Mouse (Mus musculus): Measurements from ENCODE around the gene Egln3. TPM values are rescaled to one million over a fixed set of nuclear protein-coding genes. Genes with fewer than 3 reads are reported as not detected.

Egln3 gene
- polyA plus RNA-seq, 1 experiment from 2014 or later, result 1.6 TPM

DNA sequence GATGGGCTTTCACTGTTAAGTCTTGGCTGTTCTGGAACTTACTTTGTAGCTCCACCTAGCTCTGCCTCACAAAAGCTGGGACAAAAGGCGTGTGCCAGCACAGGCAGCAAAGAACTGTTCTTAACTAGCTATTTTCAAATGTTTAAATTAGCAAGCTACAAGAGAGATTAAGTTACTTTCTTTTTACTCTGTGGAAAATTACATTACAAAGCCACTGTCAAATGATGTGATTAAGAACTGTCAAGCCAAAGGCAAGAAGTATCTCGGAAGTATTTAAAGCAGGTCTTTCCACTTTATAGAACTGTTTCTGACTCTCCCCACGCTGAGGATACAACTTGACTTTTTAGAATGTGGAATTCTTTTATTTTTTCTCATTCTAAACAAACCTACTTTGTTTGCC is 21.4 kb upstream of the Egln3 start:
- Histone ChIP-seq H3K4me3 (replicated peaks) (no peak overlapping the region), H3K36me3 (no peaks in the 10 kb centered on the region), H3K27me3 (no peaks in the 10 kb centered on the region), H3K9ac (no peak overlapping the region), H3K4me2 (no peak overlapping the region), H3K9me3 (replicated peaks) (no peaks in the 10 kb centered on the region), H3K4me1 (replicated peaks) (no peaks in the 10 kb centered on the region), H3K27ac (no peak overlapping the region)
- ATAC-seq (ENCODE audit: low read depth), result no peak
- DNase-seq, result no peak
- 56% methylated on average over 3 of the region's 3 CpGs for WGBS (ENCODE audit: insufficient replicate concordance)

DNA sequence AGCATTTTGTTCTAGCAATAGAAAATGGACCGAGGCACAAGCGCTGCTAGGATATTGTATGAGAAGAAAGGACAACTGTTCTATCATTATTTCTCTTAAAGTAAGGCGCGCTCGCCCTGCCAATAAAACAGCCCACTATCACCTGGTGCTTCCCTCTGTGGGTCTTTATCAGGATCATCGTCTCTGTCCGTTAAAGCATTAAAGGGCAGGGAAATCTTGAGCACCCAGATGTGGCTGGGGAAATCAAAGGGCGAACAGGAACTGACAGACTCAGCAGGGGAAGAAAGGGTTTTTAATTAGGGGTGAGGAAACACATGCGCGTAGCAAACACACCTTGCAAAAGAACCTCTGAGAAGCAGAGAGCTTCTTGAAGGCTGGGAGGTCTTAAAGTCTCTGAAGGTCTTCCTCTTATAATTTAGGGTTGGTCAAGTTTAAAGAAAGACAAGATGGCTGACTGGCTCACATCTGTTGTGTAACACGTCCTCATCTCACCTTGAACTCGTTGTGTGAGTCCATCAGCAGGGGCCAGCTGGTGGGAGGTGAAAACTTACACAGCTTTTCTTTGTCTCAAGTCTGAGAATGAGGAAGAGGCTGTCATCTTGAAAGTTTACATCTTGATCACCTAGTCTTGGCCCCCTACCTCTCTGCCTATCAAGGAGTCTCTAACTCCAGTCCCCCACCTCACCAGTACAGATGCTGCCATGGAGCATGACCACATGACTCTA is 18.5 kb upstream of the Egln3 start:
- no peaks in the 10 kb centered on the region for H3K36me3 ChIP-seq
- H3K4me1 ChIP-seq (replicated peaks), result no peaks in the 10 kb centered on the region
- no peak overlapping the region for H3K4me3 ChIP-seq (replicated peaks)
- no peaks in the 10 kb centered on the region for H3K9me3 ChIP-seq (replicated peaks)
- 41% methylated on average over 12 of the region's 12 CpGs for WGBS (ENCODE audit: insufficient replicate concordance)
- H3K27ac ChIP-seq, result no peak overlapping the region
- ATAC-seq (ENCODE audit: low read depth) (no peak), DNase-seq (no peak)
- no peak overlapping the region for H3K4me2 ChIP-seq
- H3K9ac ChIP-seq, result no peak overlapping the region
- no peaks in the 10 kb centered on the region for H3K27me3 ChIP-seq

DNA sequence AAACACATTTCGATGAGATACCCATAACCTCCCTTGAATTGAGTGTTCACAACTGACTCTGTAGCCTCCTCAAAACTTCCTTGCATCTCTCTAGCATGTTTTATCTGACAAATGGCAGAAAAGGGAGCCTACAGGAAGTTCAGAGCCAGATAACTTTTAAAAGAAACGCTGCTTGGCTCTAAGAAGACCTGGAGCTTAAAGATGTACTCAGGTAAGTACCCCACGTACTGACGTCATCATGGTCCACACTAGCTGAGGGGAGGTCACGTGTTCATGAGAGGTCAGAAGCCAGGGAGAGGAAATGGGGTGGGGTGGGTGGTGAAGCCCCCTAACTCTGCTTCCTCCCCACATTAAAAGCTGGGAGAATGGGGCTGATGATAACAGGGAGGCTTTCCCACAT is 13.0 kb upstream of the Egln3 start:
- 34% methylated on average over 5 of the region's 5 CpGs for WGBS (ENCODE audit: insufficient replicate concordance)
- Histone ChIP-seq H3K36me3 (no peaks in the 10 kb centered on the region), H3K4me3 (replicated peaks) (no peak overlapping the region), H3K9me3 (replicated peaks) (no peaks in the 10 kb centered on the region), H3K27ac (no peak overlapping the region), H3K27me3 (no peaks in the 10 kb centered on the region), H3K4me2 (no peak overlapping the region), H3K4me1 (replicated peaks) (no peaks in the 10 kb centered on the region), H3K9ac (no peak overlapping the region)
- ATAC-seq (ENCODE audit: low read depth) (no peak), DNase-seq (no peak)

DNA sequence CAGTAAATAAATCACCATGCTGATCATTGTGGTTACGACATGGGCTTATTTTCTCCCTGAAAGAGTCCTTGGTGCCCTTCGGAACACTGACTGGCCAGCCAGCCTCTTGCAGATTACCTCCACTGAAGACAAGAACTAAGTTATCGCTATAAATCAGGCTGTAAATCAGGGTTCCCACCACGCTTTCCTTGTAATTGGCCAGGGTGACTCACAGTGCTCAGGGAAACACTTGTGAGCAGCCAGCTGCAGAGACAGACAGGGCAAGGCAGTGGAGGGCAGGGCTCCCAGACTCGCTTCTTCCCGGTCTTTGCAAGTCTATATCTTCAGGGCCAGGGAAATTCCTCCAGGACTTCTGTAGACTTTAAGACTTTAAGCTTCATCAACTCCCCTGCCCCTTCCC is 10.8 kb upstream of the Egln3 start:
- no peak overlapping the region for H3K9ac ChIP-seq
- H3K27ac ChIP-seq, result no peak overlapping the region
- no peaks in the 10 kb centered on the region for H3K9me3 ChIP-seq (replicated peaks)
- H3K36me3 ChIP-seq, result no peaks in the 10 kb centered on the region
- no peak for DNase-seq
- WGBS (ENCODE audit: insufficient replicate concordance), result 52% methylated on average over 6 of the region's 6 CpGs
- H3K4me1 ChIP-seq (replicated peaks), result no peaks in the 10 kb centered on the region
- no peak for ATAC-seq (ENCODE audit: low read depth)
- H3K4me2 ChIP-seq, result no peak overlapping the region
- no peaks in the 10 kb centered on the region for H3K27me3 ChIP-seq
- H3K4me3 ChIP-seq (replicated peaks), result no peak overlapping the region

DNA sequence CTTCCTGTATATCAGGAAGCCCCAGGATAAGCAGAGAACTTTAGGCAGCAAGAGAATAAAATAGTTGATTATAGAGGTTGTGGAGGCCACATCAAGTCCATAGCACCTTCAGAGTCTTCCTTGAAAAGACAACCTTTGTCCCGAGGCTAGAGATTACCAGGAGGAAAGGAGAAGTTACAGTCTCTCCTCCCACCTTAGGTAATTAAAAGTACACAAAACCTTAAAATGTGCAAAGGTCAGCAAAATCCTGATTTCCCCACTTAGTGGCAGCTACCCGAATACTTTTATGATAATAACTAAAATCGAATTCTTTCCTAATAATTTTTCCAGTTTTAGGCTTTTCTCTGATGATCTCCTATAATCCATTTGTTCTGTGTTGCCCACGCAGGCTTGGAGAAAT is 10.2 kb upstream of the Egln3 start:
- 47% methylated on average over 4 of the region's 4 CpGs for WGBS (ENCODE audit: insufficient replicate concordance)

DNA sequence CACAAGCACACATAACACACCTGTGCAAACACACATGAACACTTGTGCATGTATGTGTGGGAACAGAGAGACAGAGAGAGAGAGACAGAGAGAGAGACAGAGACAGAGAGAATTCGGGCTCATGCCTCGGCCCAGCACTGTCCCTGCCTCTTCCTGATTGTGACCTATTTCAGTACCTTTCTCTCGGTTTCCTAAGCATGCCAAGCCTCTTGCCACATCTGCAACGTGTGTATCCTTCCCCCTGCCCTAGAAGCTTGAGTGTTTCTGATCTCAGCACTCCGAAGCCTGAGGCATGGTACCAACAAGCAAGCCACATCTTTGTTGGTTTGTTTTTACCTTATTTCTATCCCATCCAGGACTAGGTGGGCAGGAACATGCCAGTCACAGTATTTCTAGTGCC is 9.6 kb upstream of the Egln3 start:
- Histone ChIP-seq H3K27me3 (no peaks in the 10 kb centered on the region), H3K4me3 (replicated peaks) (no peak overlapping the region), H3K36me3 (no peaks in the 10 kb centered on the region), H3K4me2 (no peak overlapping the region), H3K27ac (no peak overlapping the region), H3K9ac (no peak overlapping the region), H3K9me3 (replicated peaks) (no peaks in the 10 kb centered on the region), H3K4me1 (replicated peaks) (no peaks in the 10 kb centered on the region)
- WGBS (ENCODE audit: insufficient replicate concordance), result 34% methylated on average over 5 of the region's 5 CpGs
- no peak for ATAC-seq (ENCODE audit: low read depth)
- DNase-seq, result no peak

More for the DNA sequence above, 10.2 kb upstream of the Egln3 start:
- H3K27me3 ChIP-seq, result no peaks in the 10 kb centered on the region
- no peak overlapping the region for H3K27ac ChIP-seq
- H3K4me1 ChIP-seq (replicated peaks), result no peaks in the 10 kb centered on the region
- no peaks in the 10 kb centered on the region for H3K36me3 ChIP-seq
- H3K4me2 ChIP-seq, result no peak overlapping the region
- ATAC-seq (ENCODE audit: low read depth) (no peak), DNase-seq (no peak)
- no peak overlapping the region for H3K4me3 ChIP-seq (replicated peaks)
- no peaks in the 10 kb centered on the region for H3K9me3 ChIP-seq (replicated peaks)
- no peak overlapping the region for H3K9ac ChIP-seq

DNA sequence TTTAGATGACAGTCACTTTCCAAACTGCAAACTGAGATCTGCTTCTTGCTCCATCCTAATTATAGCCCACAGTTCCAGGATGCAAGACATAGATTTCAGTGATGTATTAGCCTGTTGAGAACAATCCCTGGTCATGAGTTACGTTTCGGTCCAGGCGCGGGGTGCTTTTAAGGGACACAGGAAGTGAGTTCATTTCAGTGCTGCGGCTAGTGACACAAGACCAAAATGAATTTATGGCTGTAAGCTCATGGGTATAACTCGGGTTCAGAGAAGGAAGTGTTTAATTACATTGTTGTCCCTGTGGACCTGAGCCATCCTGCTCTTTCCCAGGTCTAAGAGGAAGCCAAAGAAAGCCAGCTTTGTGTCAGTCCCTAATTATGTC is 5.5 kb upstream of the Egln3 start:
- WGBS (ENCODE audit: insufficient replicate concordance), result 33% methylated on average over 6 of the region's 6 CpGs
- no peaks in the 10 kb centered on the region for H3K9me3 ChIP-seq (replicated peaks)
- no peak overlapping the region for H3K9ac ChIP-seq
- no peak for ATAC-seq (ENCODE audit: low read depth)
- no peak overlapping the region for H3K27ac ChIP-seq
- no peaks in the 10 kb centered on the region for H3K36me3 ChIP-seq
- H3K27me3 ChIP-seq, result peaks cover 12% of the 10 kb centered on the region
- no peak for DNase-seq
- H3K4me3 ChIP-seq (replicated peaks), result no peak overlapping the region
- H3K4me2 ChIP-seq, result no peak overlapping the region
- H3K4me1 ChIP-seq (replicated peaks), result peaks cover 2% of the 10 kb centered on the region; the same call in 1 of the 2 replicates

DNA sequence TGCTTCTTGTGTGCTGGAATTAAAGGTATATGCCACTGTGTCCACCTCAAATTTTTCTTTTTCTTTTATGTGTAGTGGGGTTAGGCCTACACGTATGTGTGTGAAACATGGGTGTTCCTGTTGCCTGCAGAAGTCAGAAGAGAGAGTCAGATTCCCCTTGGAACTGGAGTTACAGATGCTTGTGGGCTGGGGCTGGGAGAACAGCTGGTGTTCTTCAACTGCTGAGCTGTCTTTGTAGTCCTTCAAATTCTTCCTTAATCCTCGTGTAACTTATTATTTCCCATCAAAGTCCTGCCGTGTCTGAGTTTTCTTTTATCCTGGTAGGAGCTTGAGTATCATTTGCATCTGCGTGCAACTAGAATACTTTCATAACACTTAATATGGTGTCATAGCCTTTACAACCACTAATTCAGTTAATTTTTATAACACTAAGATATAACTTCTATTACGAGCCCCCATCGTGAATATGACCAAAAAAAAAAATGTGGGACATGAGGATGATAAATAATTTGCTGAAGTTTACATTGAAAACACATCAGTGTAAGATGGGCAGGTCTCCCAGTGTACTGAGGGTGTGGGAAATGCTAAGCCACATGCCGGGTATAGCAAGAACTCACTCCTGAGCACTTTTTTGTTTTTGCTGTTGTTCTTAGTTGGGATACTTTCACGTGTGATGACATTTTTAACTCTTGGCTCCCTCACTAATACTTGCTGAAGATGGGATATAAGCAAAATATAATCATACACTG is 4.9 kb upstream of the Egln3 start:
- 58% methylated on average over 8 of the region's 8 CpGs for WGBS (ENCODE audit: insufficient replicate concordance)
- H3K27me3 ChIP-seq, result peaks cover 18% of the 10 kb centered on the region
- H3K4me2 ChIP-seq, result no peak overlapping the region
- no peak overlapping the region for H3K4me3 ChIP-seq (replicated peaks)
- DNase-seq, result no peak
- H3K27ac ChIP-seq, result no peak overlapping the region
- no peak for ATAC-seq (ENCODE audit: low read depth)
- no peaks in the 10 kb centered on the region for H3K9me3 ChIP-seq (replicated peaks)
- peaks cover 5% of the 10 kb centered on the region; the same call in 1 of the 2 replicates for H3K4me1 ChIP-seq (replicated peaks)
- H3K9ac ChIP-seq, result no peak overlapping the region
- no peaks in the 10 kb centered on the region for H3K36me3 ChIP-seq

DNA sequence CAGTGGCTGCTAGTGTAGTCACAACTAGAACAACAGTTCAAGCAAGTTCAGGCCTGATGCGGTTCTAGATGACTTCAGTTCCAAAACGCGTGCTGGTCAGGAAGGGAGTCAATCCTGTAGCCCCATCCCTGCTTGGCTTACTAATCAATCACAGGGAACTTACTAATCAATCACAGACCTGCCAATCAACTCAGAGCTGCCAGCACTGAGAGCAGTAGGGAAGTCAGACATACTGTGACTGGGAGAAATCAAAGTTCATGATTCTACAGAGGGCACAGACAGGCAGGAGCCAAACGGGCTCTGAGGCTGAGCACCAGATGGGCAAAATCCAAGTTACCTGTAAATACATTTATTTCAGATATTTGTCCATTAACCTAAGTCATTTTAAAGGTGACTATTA is 2.1 kb upstream of the Egln3 start:
- Histone ChIP-seq H3K27me3 (peaks cover 44% of the 10 kb centered on the region), H3K4me3 (replicated peaks) (no peak overlapping the region), H3K4me1 (replicated peaks) (peaks cover 18% of the 10 kb centered on the region), H3K9ac (no peak overlapping the region), H3K9me3 (replicated peaks) (no peaks in the 10 kb centered on the region), H3K4me2 (no peak overlapping the region), H3K27ac (no peak overlapping the region), H3K36me3 (no peaks in the 10 kb centered on the region)
- DNase-seq (no peak), ATAC-seq (ENCODE audit: low read depth) (no peak)
- WGBS (ENCODE audit: insufficient replicate concordance), result 71% methylated on average over 4 of the region's 4 CpGs

DNA sequence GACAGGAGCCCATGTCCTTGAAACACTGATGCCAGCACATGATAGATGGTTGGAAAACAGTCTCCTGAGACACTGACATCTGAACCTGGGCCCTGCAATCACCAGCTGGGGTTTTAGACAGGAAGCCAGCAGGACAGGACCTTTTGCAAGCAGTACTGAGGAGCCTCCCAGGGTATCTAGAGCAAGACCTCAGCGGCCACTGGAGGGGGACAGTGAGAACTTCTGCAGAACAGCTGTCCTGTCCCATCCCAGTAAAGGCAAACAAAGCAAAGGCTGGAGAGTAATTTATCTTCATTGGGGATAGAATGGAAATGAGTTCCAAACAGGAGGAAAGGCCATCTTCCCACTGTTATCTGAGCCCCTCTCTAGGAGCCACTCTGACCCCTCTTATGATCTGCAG is 1.5 kb upstream of the Egln3 start:
- H3K4me3 ChIP-seq (replicated peaks), result no peak overlapping the region
- peaks cover 19% of the 10 kb centered on the region for H3K4me1 ChIP-seq (replicated peaks)
- H3K27me3 ChIP-seq, result peaks cover 45% of the 10 kb centered on the region
- WGBS (ENCODE audit: insufficient replicate concordance), result 11% methylated on average over 1 of the region's 1 CpGs
- H3K36me3 ChIP-seq, result no peaks in the 10 kb centered on the region
- no peak overlapping the region for H3K9ac ChIP-seq
- DNase-seq (peak; percentile 13), ATAC-seq (ENCODE audit: low read depth) (no peak)
- no peak overlapping the region for H3K4me2 ChIP-seq
- no peak overlapping the region for H3K27ac ChIP-seq
- H3K9me3 ChIP-seq (replicated peaks), result no peaks in the 10 kb centered on the region

DNA sequence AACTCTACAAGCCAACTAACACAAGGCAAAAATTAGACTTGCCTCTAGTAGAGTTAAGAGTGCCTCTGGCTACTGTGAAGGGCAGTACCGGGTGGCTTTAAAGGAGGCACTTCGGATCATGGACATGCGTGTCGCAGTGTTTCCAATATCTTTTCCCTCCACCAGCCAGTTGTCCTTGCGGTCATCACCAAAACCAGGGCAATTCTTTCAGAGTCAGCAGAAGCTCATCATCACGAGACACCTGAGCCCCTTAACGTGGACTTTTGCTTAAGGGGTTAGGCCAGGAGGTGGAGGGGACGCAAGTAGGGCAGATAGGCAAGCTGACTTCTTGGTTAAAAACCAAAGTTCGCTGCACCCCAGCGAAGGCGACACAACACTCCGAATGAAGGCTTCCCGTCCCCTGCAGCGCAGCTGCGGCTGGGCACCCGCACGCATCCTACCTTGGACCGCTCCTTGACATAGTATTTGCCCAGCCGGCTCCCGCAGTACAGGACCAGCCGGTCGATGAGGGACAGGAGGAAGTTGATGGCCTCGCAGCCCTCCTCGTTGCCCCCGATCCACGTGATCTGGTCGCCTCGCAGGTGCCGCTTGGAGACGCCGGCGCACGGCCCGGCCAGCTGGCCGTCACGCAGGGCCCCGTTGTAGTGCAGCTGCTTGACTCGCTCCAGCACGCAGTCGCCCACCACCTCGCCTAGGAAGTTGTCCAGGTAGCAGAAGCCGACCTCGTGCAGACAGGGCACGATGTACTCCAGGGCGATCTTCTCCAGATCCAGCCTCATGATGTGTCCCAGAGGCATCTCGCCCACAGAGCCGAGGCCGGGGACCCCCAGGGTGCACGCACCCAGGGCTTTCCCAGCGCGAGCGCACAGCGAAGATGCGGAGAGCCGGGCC is 650 bp downstream of the Egln3 start:
- under 1% methylated on average over 55 of the region's 55 CpGs for WGBS (ENCODE audit: insufficient replicate concordance)
- H3K27ac ChIP-seq, result no peak overlapping the region

More for the DNA sequence above, 650 bp downstream of the Egln3 start:
- peaks cover 45% of the 10 kb centered on the region for H3K27me3 ChIP-seq
- peaks cover 19% of the 10 kb centered on the region for H3K4me1 ChIP-seq (replicated peaks)
- ATAC-seq (ENCODE audit: low read depth), result peak; percentile 45
- H3K4me3 ChIP-seq (replicated peaks), result peak overlapping the region; percentile 59
- H3K36me3 ChIP-seq, result no peaks in the 10 kb centered on the region
- DNase-seq, result no peak
- peak overlapping the region; percentile 62 for H3K9ac ChIP-seq
- no peaks in the 10 kb centered on the region for H3K9me3 ChIP-seq (replicated peaks)
- H3K4me2 ChIP-seq, result peak overlapping the region; percentile 80

Measured in liver, embryonic 13.5 days (tissue).